Mouse (Mus musculus) testis, adult 2 months (tissue): ENCODE measurements around the gene Ifne.

Experiments used
- CTCF ChIP-seq: fragments of 200-500 bp; IDR thresholded peaks from 2 replicates; pipeline ENCODE4 v1.5.1; 2012; ENCODE audit warnings: low read depth, mild to moderate bottlenecking, inconsistent platforms, low read length, moderate library complexity; ENCODE audit not compliant: control insufficient read depth, insufficient read depth, insufficient replicate concordance
- POLR2A ChIP-seq: fragments of 200-500 bp; IDR thresholded peaks from 2 replicates; pipeline ENCODE4 v1.6.1; 2012; ENCODE audit warnings: low read depth, mild to moderate bottlenecking, inconsistent platforms, low read length, moderate library complexity; ENCODE audit not compliant: control insufficient read depth

GRCm38 (mm10) chr4:88909600-88910534 lies 29.9 kb upstream of the Ifne start:
- TF ChIP-seq POLR2A, result no peak
- TF ChIP-seq CTCF, result no peak
